Mouse (Mus musculus) hindbrain, postnatal 0 days (tissue): ENCODE data around the gene Slco2b1. TPM values are rescaled to one million over a fixed set of nuclear protein-coding genes. Genes with fewer than 3 reads are reported as not detected.

Experiments used
- ATAC-seq: fragments of 200-750 bp; cut with Nextera tagmentation; 2 replicates; pipeline ENCODE4 v1.8.0; 2017; ENCODE audit warnings: mild to moderate bottlenecking, moderate TSS enrichment, moderate library complexity
- DNase-seq: peaks from one replicate; pipeline ENCODE4 v3.0.0-alpha.2; 2015; ENCODE audit warnings: low spot score
- H3K27ac ChIP-seq: fragments of 300-500 bp; sonication (generic); 2 replicates; pipeline ENCODE4 v1.5.1; 2014; ENCODE audit warnings: mild to moderate bottlenecking
- H3K27me3 ChIP-seq: fragments of 300-500 bp; sonication (generic); 2 replicates; pipeline ENCODE4 v1.6.1; 2014; ENCODE audit warnings: low read length, mixed read lengths; ENCODE audit not compliant: insufficient read depth
- H3K36me3 ChIP-seq: fragments of 300-500 bp; sonication (generic); 2 replicates; pipeline ENCODE4 v1.6.1; 2014; ENCODE audit warnings: low read length, mixed read lengths; ENCODE audit not compliant: insufficient read depth
- H3K4me1 ChIP-seq: fragments of 300-500 bp; sonication (generic); 2 replicates; pipeline ENCODE4 v1.6.1; 2014; ENCODE audit warnings: antibody characterized with exemption, low read length, mixed read lengths; ENCODE audit not compliant: insufficient read depth
- H3K4me2 ChIP-seq: fragments of 300-500 bp; sonication (generic); 2 replicates; pipeline ENCODE4 v1.6.1; 2014; ENCODE audit warnings: low read depth, mild to moderate bottlenecking, low read length, moderate library complexity, mixed read lengths
- H3K4me3 ChIP-seq: fragments of 300-500 bp; sonication (generic); 2 replicates; pipeline ENCODE4 v1.5.1; 2014; ENCODE audit warnings: low read length
- H3K9ac ChIP-seq: fragments of 300-500 bp; sonication (generic); replicated peaks from 2 replicates; pipeline ENCODE4 v1.6.1; 2014; ENCODE audit warnings: mild to moderate bottlenecking, low read length, moderate library complexity, mixed read lengths
- H3K9me3 ChIP-seq: fragments of 300-500 bp; sonication (generic); 2 replicates; pipeline ENCODE4 v1.6.1; 2016; ENCODE audit warnings: low read length, mixed read lengths
- CTCF ChIP-seq: IDR thresholded peaks from 2 replicates; pipeline ENCODE4 v1.5.1; 2016; ENCODE audit warnings: antibody characterized with exemption, control low read depth, low read depth
- WGBS: fragments of 180-500 bp; shearing (Covaris S2); extraction: QIAGEN DNeasy Blood & Tissue Kit; methylation state at CpG from one replicate; pipeline ENCODE4 v1.1.7; 2014; 5-methylcytosine and 5-hydroxymethylcytosine counted together
- polyA plus RNA-seq: library from polyadenylated mRNA; unstranded; fragments of >200 nt; fragmentation: Nextera tagmentation; extraction: Ambion mirVana; gene quantifications from 2 replicates; pipeline ENCODE4 v1.2.1, GENCODE M21; 2015
- total RNA-seq: library from RNA; depleted of rRNA; stranded (reverse); fragments of >200 nt; gene quantifications from 2 replicates; pipeline ENCODE4 v1.2.3, GENCODE M21; 2014

Gene Slco2b1
- total and polyA plus RNA-seq, 2 experiments from 2014 or later = 6.8 to 14.3 TPM

DNA sequence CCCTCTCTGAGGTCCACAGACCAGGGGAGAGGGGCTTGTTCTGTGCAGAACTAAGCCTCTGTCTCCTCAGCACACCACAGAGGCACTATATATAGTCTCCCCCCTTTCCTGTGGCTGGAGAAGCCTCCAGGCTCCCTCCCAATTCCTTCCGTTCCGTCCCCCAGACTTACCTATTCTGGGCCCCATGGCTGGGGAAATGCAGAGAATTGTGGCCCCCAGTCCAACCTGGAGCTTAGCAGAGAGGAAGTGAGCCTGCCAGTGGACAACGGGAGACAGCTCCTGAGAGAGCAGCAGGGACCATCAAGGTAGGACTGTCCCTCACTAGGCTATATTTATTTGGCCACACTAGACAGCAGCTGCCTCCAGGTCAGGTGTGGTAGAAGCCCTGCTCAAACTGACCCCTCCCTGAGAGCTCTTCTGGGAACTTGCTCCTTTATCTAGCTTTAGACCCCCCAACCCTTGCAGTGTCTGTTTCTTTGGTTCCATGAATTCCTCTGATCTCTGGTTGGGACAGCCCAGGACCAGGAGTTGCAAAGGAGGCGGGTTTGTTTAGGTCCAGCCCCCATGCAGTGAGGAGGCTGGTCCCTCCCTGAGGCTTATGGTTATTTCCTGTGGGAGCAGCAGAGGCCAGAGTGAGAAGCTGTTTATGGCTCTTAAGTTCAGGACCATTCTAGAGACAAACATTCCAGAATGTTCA lies 4.7 kb downstream of the Slco2b1 start:
- Histone ChIP-seq H3K27me3 (no peaks in the 10 kb centered on the region), H3K36me3 (no peaks in the 10 kb centered on the region), H3K4me1 (peaks cover 3% of the 10 kb centered on the region; the same call in 1 of the 2 replicates), H3K9ac (no peak overlapping the region), H3K4me2 (peak overlapping the region; percentile 34), H3K27ac (peak overlapping the region; percentile 48; the same call in 1 of the 2 replicates), H3K9me3 (no peaks in the 10 kb centered on the region), H3K4me3 (no peak overlapping the region; the same call in 1 of the 2 replicates)
- TF ChIP-seq CTCF = no peak
- DNase-seq = no peak
- WGBS = 72% methylated on average over 4 of the region's 4 CpGs
- no peak; the same call in 1 of the 2 replicates for ATAC-seq

DNA sequence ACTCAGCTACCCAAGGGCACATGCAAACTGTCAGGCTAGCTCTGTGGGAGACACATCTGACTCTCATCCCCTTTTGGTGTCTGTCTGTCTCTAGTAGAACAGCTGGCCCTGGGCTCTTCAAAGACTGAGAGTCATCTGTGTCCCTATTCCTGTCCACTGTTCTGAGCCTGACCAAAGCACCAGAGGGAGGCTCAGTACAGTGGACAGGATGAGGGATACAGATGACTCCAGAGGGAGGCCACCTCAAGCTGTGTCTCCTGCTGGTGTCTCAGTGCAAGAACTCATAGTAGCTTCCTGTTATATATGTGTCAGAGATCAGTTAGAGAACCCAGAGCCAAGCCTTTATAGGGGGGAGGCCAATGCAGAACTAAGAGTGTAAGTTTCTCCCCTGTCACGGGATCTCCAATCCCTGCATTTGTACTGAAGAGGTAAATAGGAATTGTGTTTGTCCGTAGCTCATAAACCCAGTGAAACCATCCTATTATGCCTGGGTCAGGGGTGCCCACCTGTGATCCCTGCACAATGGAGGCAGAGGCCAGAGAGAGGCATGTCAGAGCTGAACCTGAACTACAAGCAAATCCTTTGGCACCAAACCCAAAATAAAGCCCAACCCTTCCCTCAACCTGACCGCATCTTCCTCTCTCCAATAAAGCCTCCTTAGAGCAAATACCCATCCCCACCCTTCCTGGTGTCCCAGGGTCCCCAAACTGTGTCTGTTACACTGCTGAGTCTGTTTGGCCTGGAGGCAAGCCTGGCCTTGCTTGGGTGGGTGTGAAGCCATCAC lies 6.2 kb downstream of the Slco2b1 start:
- Histone ChIP-seq H3K36me3 (no peaks in the 10 kb centered on the region), H3K9me3 (no peaks in the 10 kb centered on the region), H3K27ac (peak overlapping the region; percentile 34; the same call in 1 of the 2 replicates), H3K4me3 (no peak overlapping the region), H3K4me2 (peak overlapping the region; percentile 34; the same call in 1 of the 2 replicates), H3K9ac (no peak overlapping the region), H3K27me3 (no peaks in the 10 kb centered on the region), H3K4me1 (peaks cover 3% of the 10 kb centered on the region; the same call in 1 of the 2 replicates)
- DNase-seq (no peak), ATAC-seq (no peak)
- 71% methylated on average over 3 of the region's 3 CpGs for WGBS
- TF ChIP-seq CTCF = no peak

DNA sequence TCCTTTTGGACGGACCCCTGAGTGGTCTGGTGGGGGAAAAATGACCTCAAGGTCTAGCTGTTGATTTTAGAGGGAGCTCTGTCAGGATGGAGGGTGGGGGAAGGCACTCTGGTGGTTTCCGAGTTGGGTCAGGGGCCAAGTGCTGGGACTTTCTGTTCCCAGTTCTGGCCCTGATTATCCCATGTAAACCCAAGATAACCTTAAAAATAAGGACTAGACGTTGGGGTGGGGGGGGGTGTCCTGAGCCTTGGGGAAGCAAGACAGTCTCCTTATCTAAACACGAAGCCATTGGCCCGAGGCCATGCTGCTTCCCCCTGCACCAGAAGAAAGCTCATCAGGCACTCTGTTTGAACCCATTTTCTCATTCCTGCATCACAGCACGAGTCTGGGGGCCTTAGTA lies 8.9 kb downstream of the Slco2b1 start:
- no peak overlapping the region for H3K4me2 ChIP-seq
- H3K27ac ChIP-seq = no peak overlapping the region
- no peaks in the 10 kb centered on the region for H3K36me3 ChIP-seq
- H3K27me3 ChIP-seq = no peaks in the 10 kb centered on the region
- no peak for TF ChIP-seq CTCF
- ATAC-seq = no peak
- DNase-seq = no peak
- no peak overlapping the region for H3K4me3 ChIP-seq
- 31% methylated on average over 6 of the region's 6 CpGs for WGBS
- H3K9ac ChIP-seq = no peak overlapping the region
- no peaks in the 10 kb centered on the region for H3K9me3 ChIP-seq
- H3K4me1 ChIP-seq = peaks cover 2% of the 10 kb centered on the region; the same call in 1 of the 2 replicates

DNA sequence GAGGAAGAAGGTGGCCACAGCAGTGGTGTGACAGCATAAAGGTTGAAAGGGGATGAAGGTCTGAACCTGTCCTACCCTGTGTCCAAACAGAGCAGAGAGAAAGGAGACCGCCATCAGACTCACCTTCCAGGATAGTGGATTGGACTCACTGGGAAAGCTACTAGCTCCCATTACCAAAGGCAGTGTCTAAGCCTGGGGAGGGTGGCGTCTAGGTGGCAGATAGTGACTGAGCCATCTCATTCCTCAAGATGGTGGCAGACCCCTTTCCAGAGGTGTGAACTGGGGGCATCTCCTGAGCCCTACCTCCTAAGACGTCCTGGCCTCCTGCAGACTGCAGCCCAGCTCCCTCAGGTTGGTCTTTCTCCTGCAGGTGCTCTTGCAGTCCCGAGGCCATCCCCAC lies 10.5 kb downstream of the Slco2b1 start:
- Histone ChIP-seq H3K9me3 (no peaks in the 10 kb centered on the region), H3K36me3 (no peaks in the 10 kb centered on the region), H3K4me1 (peaks cover 2% of the 10 kb centered on the region; the same call in 1 of the 2 replicates), H3K4me3 (no peak overlapping the region), H3K9ac (no peak overlapping the region), H3K27me3 (no peaks in the 10 kb centered on the region), H3K27ac (no peak overlapping the region), H3K4me2 (no peak overlapping the region)
- 81% methylated on average over 4 of the region's 4 CpGs for WGBS
- TF ChIP-seq CTCF = no peak
- no peak for ATAC-seq
- no peak for DNase-seq

DNA sequence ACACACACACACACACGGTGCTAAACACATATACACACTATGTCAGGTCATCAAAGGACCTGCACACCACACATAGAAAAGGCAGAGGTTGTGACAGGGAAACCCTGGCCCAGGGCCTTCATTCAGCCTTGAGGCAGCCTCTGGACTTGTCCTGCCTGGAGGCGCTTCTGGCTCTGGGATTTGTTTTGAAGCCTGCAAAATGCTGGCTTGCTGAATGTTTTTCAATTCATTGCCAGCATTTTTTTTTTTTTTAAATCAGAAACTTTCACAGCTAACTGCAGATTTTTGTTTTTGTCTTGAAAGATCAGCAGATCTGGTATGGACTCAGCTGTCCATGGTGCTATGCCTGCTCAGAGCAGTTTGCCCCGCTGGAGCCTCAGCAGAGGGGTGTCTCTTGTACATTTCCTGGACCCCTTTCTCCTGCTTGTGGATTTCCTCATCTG lies 11.4 kb downstream of the Slco2b1 start:
- ATAC-seq (no peak), DNase-seq (peak; percentile 32)
- Histone ChIP-seq H3K4me3 (no peak overlapping the region), H3K9me3 (no peaks in the 10 kb centered on the region), H3K4me2 (no peak overlapping the region), H3K27me3 (no peaks in the 10 kb centered on the region), H3K9ac (no peak overlapping the region), H3K4me1 (peaks cover 2% of the 10 kb centered on the region; the same call in 1 of the 2 replicates), H3K27ac (peak overlapping the region; percentile 52), H3K36me3 (no peaks in the 10 kb centered on the region)
- no peak for TF ChIP-seq CTCF
- 68% methylated on average over 3 of the region's 3 CpGs for WGBS

DNA sequence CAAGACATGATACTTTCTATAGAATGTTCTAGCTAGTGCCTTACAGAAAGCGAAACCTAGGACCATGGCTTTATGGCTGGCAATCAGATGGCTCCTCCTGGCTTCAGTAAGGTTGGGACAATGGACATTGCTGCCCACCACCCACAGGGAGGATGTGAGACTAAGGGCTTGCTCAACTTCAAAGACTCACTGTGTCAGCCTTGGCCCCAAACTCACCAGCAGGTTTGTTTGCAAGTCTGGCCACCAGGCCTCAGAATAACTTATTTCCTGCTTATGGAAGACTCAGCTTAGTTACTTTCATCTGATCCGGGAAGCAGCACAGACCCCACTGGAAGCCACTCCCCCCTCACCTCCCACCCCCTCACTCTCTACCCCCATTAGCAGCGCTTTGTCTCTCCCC lies 12.0 kb downstream of the Slco2b1 start:
- Histone ChIP-seq H3K4me3 (no peak overlapping the region), H3K27me3 (no peaks in the 10 kb centered on the region), H3K27ac (0 out of 2 replicates have a peak overlapping the region, but pooled peaks have one; percentile 38), H3K4me2 (no peak overlapping the region), H3K9ac (no peak overlapping the region), H3K4me1 (peaks cover 2% of the 10 kb centered on the region; the same call in 1 of the 2 replicates), H3K36me3 (no peaks in the 10 kb centered on the region), H3K9me3 (no peaks in the 10 kb centered on the region)
- TF ChIP-seq CTCF = no peak
- DNase-seq = no peak
- no peak for ATAC-seq
- WGBS = 59% methylated on average over 3 of the region's 3 CpGs
